Mouse (Mus musculus): ENCODE measurements around the gene Fbp2. TPM values are rescaled to one million over a fixed set of nuclear protein-coding genes. Genes with fewer than 3 reads are reported as not detected.

Fbp2 gene
- polyA plus RNA-seq, 1 experiment from 2014 or later, result not detected

Other genes starting within 250 kb of the Fbp2 start
- 3.6 and 4.3 TPM in 2 replicates for gene 6720489N17Rik, start 234.2 kb downstream of the Fbp2 start, polyA plus RNA-seq (2016; fragmentation: Nextera tagmentation; extraction: Ambion mirVana)
- gene Platr25, start 97.7 kb downstream of the Fbp2 start, polyA plus RNA-seq (2016; fragmentation: Nextera tagmentation; extraction: Ambion mirVana), result 6.4 and 6.5 TPM in 2 replicates
- 1.8 and 3.5 TPM in 2 replicates for gene Gm5141, start 72.6 kb downstream of the Fbp2 start, polyA plus RNA-seq (2016; fragmentation: Nextera tagmentation; extraction: Ambion mirVana)
- gene Fbp1, start 29.9 kb upstream of the Fbp2 start, polyA plus RNA-seq (2016; fragmentation: Nextera tagmentation; extraction: Ambion mirVana), result not detected in 2 replicates
- 17.2 and 19.6 TPM in 2 replicates for gene 2010111I01Rik, start 106.5 kb upstream of the Fbp2 start, polyA plus RNA-seq (2016; fragmentation: Nextera tagmentation; extraction: Ambion mirVana)

All from liver, embryonic 12.5 days (tissue).